Mouse (Mus musculus) hindbrain, embryonic 10.5 days (tissue): ENCODE measurements around the gene Stab2. TPM values are rescaled to one million over a fixed set of nuclear protein-coding genes. Genes with fewer than 3 reads are reported as not detected.

ENCODE experiments used
- DNase-seq: peaks from one replicate; pipeline ENCODE4 v3.0.0-alpha.2; 2017; ENCODE audit warnings: low spot score
- H3K27ac ChIP-seq: fragments of 300-500 bp; sonication (generic); 2 replicates; pipeline ENCODE4 v1.5.1; 2016; ENCODE audit warnings: mild to moderate bottlenecking, moderate library complexity
- H3K27me3 ChIP-seq: fragments of 300-500 bp; sonication (generic); 2 replicates; pipeline ENCODE4 v1.6.1; 2016; ENCODE audit warnings: mild to moderate bottlenecking; ENCODE audit not compliant: poor library complexity, insufficient read depth, severe bottlenecking
- H3K36me3 ChIP-seq: fragments of 300-500 bp; sonication (generic); 2 replicates; pipeline ENCODE4 v1.6.1; 2016; ENCODE audit warnings: mild to moderate bottlenecking, moderate library complexity
- H3K4me1 ChIP-seq: fragments of 300-500 bp; sonication (generic); replicated peaks from 2 replicates; pipeline ENCODE4 v1.6.1; 2016; ENCODE audit warnings: mild to moderate bottlenecking
- H3K4me3 ChIP-seq: fragments of 300-500 bp; sonication (generic); 2 replicates; pipeline ENCODE4 v1.5.1; 2016; ENCODE audit warnings: mild to moderate bottlenecking, moderate library complexity
- H3K9me3 ChIP-seq: fragments of 300-500 bp; sonication (generic); 2 replicates; pipeline ENCODE4 v1.6.1; 2016; ENCODE audit warnings: mild to moderate bottlenecking, moderate library complexity
- WGBS: fragments of 180-500 bp; shearing (Covaris S2); methylation state at CpG from one replicate; pipeline ENCODE4 v1.1.7; 2016; 5-methylcytosine and 5-hydroxymethylcytosine counted together
- polyA plus RNA-seq: library from polyadenylated mRNA; unstranded; fragments of >200 nt; fragmentation: Nextera tagmentation; extraction: Ambion mirVana; gene quantifications from 2 replicates; pipeline ENCODE4 v1.2.1, GENCODE M21; 2016

Stab2 gene
- polyA plus RNA-seq, 1 experiment from 2014 or later, result 0.13 TPM

GRCm38 (mm10) chr10:86808013-86808758 lies 199.6 kb downstream of the Stab2 start:
- Histone ChIP-seq H3K4me3 (no peak overlapping the region), H3K27me3 (no peaks in the 10 kb centered on the region), H3K4me1 (peaks cover 9% of the 10 kb centered on the region; the same call in 1 of the 2 replicates), H3K9me3 (no peaks in the 10 kb centered on the region), H3K27ac (0 out of 2 replicates have a peak overlapping the region, but pooled peaks have one; percentile 29), H3K36me3 (0 out of 2 replicates have a peak, but pooled peaks cover 3% of the 10 kb centered on the region)
- WGBS, result 81% methylated on average over 15 of the region's 15 CpGs
- no peak for DNase-seq

- H3K36me3 ChIP-seq, result 0 out of 2 replicates have a peak, but pooled peaks cover 3% of the 10 kb centered on the region
Observed at GRCm38 (mm10) chr10:86807362-86807761, 200.5 kb downstream of the Stab2 start.

GRCm38 (mm10) chr10:86796073-86796741 lies 211.6 kb downstream of the Stab2 start:
- no peak for DNase-seq
- no peaks in the 10 kb centered on the region for H3K36me3 ChIP-seq
- no peaks in the 10 kb centered on the region for H3K9me3 ChIP-seq
- H3K27ac ChIP-seq, result no peak overlapping the region
- H3K4me1 ChIP-seq, result peaks cover 10% of the 10 kb centered on the region; the same call in 1 of the 2 replicates
- H3K4me3 ChIP-seq, result no peak overlapping the region
- H3K27me3 ChIP-seq, result no peaks in the 10 kb centered on the region
- 88% methylated on average over 5 of the region's 5 CpGs for WGBS

More at GRCm38 (mm10) chr10:86807362-86807761, 200.5 kb downstream of the Stab2 start:
- Histone ChIP-seq H3K27ac (peak overlapping the region; percentile 23; the same call in 1 of the 2 replicates), H3K4me3 (no peak overlapping the region), H3K4me1 (peaks cover 9% of the 10 kb centered on the region; the same call in 1 of the 2 replicates), H3K27me3 (no peaks in the 10 kb centered on the region), H3K9me3 (no peaks in the 10 kb centered on the region)
- no peak for DNase-seq
- WGBS, result 88% methylated on average over 1 of the region's 1 CpGs

GRCm38 (mm10) chr10:86794794-86795535 lies 212.9 kb downstream of the Stab2 start:
- Histone ChIP-seq H3K9me3 (no peaks in the 10 kb centered on the region), H3K4me3 (no peak overlapping the region), H3K27me3 (no peaks in the 10 kb centered on the region), H3K4me1 (peaks cover 10% of the 10 kb centered on the region; the same call in 1 of the 2 replicates), H3K27ac (no peak overlapping the region), H3K36me3 (no peaks in the 10 kb centered on the region)
- 89% methylated on average over 9 of the region's 9 CpGs for WGBS
- no peak for DNase-seq

- WGBS, result 90% methylated on average over 4 of the region's 4 CpGs
- H3K27ac ChIP-seq, result no peak overlapping the region
- H3K27me3 ChIP-seq, result no peaks in the 10 kb centered on the region
- no peak overlapping the region for H3K4me3 ChIP-seq
- H3K36me3 ChIP-seq, result no peaks in the 10 kb centered on the region
- DNase-seq, result no peak
- H3K9me3 ChIP-seq, result no peaks in the 10 kb centered on the region
- peaks cover 10% of the 10 kb centered on the region; the same call in 1 of the 2 replicates for H3K4me1 ChIP-seq
Observed at GRCm38 (mm10) chr10:86794196-86794595, 213.6 kb downstream of the Stab2 start.

GRCm38 (mm10) chr10:86793509-86793951 lies 214.3 kb downstream of the Stab2 start:
- Histone ChIP-seq H3K27me3 (no peaks in the 10 kb centered on the region), H3K4me1 (peaks cover 10% of the 10 kb centered on the region; the same call in 1 of the 2 replicates), H3K36me3 (no peaks in the 10 kb centered on the region), H3K4me3 (no peak overlapping the region), H3K27ac (no peak overlapping the region), H3K9me3 (no peaks in the 10 kb centered on the region)
- DNase-seq, result no peak
- WGBS, result 53% methylated on average over 2 of the region's 2 CpGs

GRCm38 (mm10) chr10:86791507-86792184 lies 216.2 kb downstream of the Stab2 start:
- H3K4me1 ChIP-seq, result peaks cover 14% of the 10 kb centered on the region
- H3K4me3 ChIP-seq, result no peak overlapping the region
- 78% methylated on average over 7 of the region's 7 CpGs for WGBS
- no peaks in the 10 kb centered on the region for H3K36me3 ChIP-seq
- no peaks in the 10 kb centered on the region for H3K27me3 ChIP-seq
- no peak for DNase-seq
- H3K9me3 ChIP-seq, result no peaks in the 10 kb centered on the region
- H3K27ac ChIP-seq, result no peak overlapping the region

Other genes with a start within 250 kb of the Stab2 start
- not detected in 2 replicates for gene Gm49358, start 244.1 kb downstream of the Stab2 start, polyA plus RNA-seq
- 0.77 and 1.4 TPM in 2 replicates for gene Nt5dc3, start 229.0 kb downstream of the Stab2 start, polyA plus RNA-seq
- gene 1700113H08Rik, start 50.0 kb upstream of the Stab2 start, polyA plus RNA-seq, result 0.18 and 0.21 TPM in 2 replicates